Mouse (Mus musculus) testis, adult 2 months (tissue): ENCODE data around the gene Trp73. TPM values are rescaled to one million over a fixed set of nuclear protein-coding genes. Genes with fewer than 3 reads are reported as not detected.

Source experiments
- H3K27ac ChIP-seq: fragments of 200-500 bp; 2 replicates; pipeline ENCODE4 v1.5.1; 2012; ENCODE audit warnings: low read depth, low read length; ENCODE audit not compliant: control insufficient read depth, insufficient read depth
- H3K27me3 ChIP-seq: fragments of 200-500 bp; 2 replicates; pipeline ENCODE4 v1.6.1; 2012; ENCODE audit warnings: mild to moderate bottlenecking, low read length, moderate library complexity; ENCODE audit not compliant: control insufficient read depth, insufficient read depth
- H3K36me3 ChIP-seq: fragments of 200-500 bp; 2 replicates; pipeline ENCODE4 v1.6.1; 2012; ENCODE audit warnings: mild to moderate bottlenecking, low read length; ENCODE audit not compliant: control insufficient read depth, insufficient read depth
- H3K4me1 ChIP-seq: fragments of 200-500 bp; 2 replicates; pipeline ENCODE4 v1.6.1; 2012; ENCODE audit warnings: low read length; ENCODE audit not compliant: control insufficient read depth, insufficient read depth
- H3K4me3 ChIP-seq: fragments of 200-500 bp; 2 replicates; pipeline ENCODE4 v1.5.1; 2012; ENCODE audit warnings: low read depth, mild to moderate bottlenecking, low read length, moderate library complexity, mixed read lengths; ENCODE audit not compliant: control insufficient read depth
- CTCF ChIP-seq: fragments of 200-500 bp; IDR thresholded peaks from 2 replicates; pipeline ENCODE4 v1.5.1; 2012; ENCODE audit warnings: low read depth, mild to moderate bottlenecking, inconsistent platforms, low read length, moderate library complexity; ENCODE audit not compliant: control insufficient read depth, insufficient read depth, insufficient replicate concordance
- POLR2A ChIP-seq: fragments of 200-500 bp; IDR thresholded peaks from 2 replicates; pipeline ENCODE4 v1.6.1; 2012; ENCODE audit warnings: low read depth, mild to moderate bottlenecking, inconsistent platforms, low read length, moderate library complexity; ENCODE audit not compliant: control insufficient read depth
- polyA plus RNA-seq: library from polyadenylated mRNA; depleted of rRNA; stranded (reverse); fragments of >200 nt; gene quantifications from 2 replicates; pipeline ENCODE4 v1.2.3, GENCODE M21; 2012

The Trp73 gene
- polyA plus RNA-seq, 1 experiment = 0.17 TPM

DNA sequence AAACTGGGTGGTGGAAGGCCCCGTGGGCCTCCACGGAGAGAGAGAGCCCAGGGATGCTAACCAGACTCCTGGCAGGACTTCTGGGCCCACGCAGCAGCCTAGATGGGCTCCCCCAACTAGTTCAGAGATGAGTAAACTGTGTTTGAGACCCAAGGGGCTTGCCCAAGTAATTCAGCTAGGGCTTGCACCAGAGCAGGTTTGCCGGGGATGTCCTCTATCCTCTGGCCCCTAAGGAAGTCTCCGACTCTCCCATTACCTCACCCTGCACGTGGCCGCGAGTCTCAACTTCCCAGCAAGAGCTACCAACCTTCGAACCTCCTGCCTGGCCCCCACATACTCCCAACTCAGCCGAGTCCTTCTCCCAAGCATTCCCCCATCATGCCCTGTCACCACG is 30.2 kb downstream of the Trp73 start:
- no peak overlapping the region for H3K27ac ChIP-seq
- no peaks in the 10 kb centered on the region for H3K27me3 ChIP-seq
- no peak for TF ChIP-seq POLR2A
- H3K4me1 ChIP-seq = peaks cover 9% of the 10 kb centered on the region
- no peaks in the 10 kb centered on the region for H3K36me3 ChIP-seq
- no peak overlapping the region for H3K4me3 ChIP-seq

DNA sequence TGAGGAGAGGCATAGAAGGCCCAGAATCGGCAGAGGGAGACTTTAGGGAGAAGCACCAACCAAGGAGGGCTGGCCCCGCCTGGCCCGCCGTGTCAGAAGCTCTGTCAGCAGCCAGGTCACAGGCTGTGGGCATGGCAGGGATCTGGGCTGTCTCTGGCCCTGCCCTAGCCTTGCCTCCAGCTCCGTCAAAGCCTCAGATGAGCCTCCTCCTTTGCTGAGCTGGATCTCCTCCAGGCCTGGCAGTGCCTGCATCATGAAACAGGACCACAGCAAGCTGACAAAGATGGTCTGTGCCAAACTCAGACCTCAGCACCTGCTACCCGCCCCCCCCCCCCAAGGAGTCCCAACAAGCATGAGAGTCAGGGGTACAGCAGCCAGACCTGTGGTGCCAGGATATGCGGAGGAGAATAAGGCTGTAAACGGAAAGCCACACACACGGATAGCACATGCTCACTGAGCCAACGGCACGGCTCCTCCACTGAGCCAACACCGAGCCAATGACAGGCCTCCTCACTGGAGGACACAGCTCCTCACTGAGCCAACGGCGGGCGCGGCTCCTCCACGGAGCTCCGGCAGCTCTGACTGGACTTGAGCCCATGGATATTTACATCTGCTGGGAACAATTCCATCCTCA is 30.7 kb downstream of the Trp73 start:
- TF ChIP-seq POLR2A = no peak
- no peak for TF ChIP-seq CTCF
- no peak overlapping the region for H3K27ac ChIP-seq
- no peaks in the 10 kb centered on the region for H3K36me3 ChIP-seq
- no peak overlapping the region for H3K4me3 ChIP-seq
- no peaks in the 10 kb centered on the region for H3K27me3 ChIP-seq
- peaks cover 9% of the 10 kb centered on the region for H3K4me1 ChIP-seq

DNA sequence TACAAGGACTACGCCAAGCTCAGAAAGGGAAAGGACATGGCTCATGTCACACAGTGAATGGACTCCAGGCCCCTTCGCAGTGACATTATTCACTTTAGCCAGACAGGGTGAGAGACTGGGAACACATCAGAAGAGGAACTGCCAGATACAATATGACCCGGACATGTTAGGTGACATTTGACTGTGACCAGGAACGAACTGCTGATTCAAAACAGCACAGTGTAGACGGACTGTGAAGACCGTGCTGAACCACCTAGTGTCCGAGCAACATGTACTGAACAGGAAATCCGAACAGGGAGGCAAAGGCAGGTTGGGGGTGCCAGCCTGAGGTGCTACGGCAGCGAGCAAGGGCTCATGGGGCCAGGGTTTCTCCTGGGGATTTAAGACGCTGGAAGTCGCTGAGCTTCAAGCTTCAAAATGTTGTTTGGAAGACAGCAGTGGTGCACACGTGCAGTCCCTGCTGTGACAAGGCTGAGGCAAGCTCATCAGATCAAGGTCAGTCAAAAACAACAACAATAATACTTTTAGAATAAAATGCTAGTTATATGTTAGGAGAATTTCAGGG is 33.4 kb downstream of the Trp73 start:
- Histone ChIP-seq H3K4me1 (peaks cover 9% of the 10 kb centered on the region), H3K27ac (no peak overlapping the region), H3K27me3 (no peaks in the 10 kb centered on the region), H3K36me3 (no peaks in the 10 kb centered on the region), H3K4me3 (no peak overlapping the region)
- TF ChIP-seq CTCF (no peak), POLR2A (no peak)

DNA sequence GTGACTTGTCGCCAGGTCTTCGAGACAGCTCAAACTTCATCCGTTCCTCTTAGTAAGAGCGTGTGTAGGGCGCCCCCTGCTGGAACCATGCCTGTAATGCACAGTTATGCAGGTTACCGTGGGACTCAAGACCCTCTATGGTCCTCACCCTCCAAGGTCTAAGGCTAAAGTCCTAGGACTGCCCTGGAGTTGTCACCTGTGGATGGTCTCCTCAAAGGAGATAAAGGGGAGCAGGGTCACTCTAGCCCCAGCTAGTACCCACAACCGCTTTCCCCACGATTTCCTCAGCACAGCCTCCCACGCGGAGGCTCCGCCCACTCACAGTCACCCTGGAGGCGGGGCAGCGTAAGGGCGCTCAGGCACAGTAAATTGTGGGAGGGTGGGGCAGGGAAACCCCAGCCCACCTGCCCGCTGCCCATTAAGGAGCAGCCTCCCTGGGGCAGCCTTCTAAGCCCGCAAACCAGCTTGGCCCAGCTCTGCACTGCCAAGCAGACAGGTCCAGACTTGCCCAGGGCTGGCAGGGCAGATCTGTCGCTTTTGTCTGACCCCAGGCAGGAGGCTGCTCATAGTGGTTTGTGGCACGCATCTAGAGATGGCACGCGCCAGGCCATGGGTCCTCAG is 34.5 kb downstream of the Trp73 start:
- TF ChIP-seq POLR2A (no peak), CTCF (peak; percentile 98)
- Histone ChIP-seq H3K4me3 (no peak overlapping the region; the same call in 1 of the 2 replicates), H3K36me3 (no peaks in the 10 kb centered on the region), H3K27ac (no peak overlapping the region), H3K27me3 (no peaks in the 10 kb centered on the region), H3K4me1 (peaks cover 9% of the 10 kb centered on the region)

DNA sequence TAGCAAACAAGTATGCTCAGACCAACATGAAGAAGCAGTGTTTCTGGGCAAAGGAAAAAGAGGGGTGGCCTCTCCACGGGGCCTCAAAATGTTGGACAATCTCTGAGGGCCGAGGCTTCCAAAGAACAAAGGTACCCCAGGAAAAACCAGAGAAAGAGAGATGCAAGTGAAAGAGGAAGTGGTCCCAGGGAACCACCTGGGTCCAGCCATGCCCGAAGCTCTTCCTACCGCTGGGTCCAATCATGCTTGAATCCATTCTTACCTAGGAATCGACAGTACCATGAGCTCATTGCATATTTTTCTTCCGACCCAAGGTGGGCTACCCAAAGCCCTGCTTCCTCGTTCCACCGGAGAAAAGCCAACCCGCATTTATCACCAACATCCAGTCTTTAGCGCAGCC is 36.1 kb downstream of the Trp73 start:
- H3K4me3 ChIP-seq = no peak overlapping the region
- no peak overlapping the region for H3K27ac ChIP-seq
- H3K36me3 ChIP-seq = no peaks in the 10 kb centered on the region
- TF ChIP-seq POLR2A (no peak), CTCF (no peak)
- H3K4me1 ChIP-seq = peaks cover 9% of the 10 kb centered on the region
- H3K27me3 ChIP-seq = no peaks in the 10 kb centered on the region

DNA sequence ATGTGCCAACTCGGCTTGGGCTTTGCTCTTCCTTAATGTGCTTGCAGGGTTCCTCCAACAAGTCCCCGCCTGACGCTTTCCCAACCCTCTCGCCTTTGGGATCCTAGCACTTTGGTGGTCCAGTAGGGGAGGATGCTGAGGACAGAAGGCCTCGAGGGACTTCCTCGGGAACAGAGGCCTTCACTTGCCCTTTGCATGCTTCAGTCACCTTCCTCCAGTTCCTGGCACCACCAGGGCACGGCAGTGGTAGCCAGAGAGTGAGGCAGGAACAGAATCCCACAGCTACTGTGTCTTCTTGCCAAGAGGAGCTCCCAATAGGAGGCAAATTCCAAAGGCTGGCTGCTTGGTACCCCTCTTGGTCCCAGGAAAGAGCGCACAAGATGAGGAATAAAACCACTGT is 36.6 kb downstream of the Trp73 start:
- no peak for TF ChIP-seq POLR2A
- no peak for TF ChIP-seq CTCF
- Histone ChIP-seq H3K4me3 (no peak overlapping the region), H3K36me3 (no peaks in the 10 kb centered on the region), H3K4me1 (peaks cover 9% of the 10 kb centered on the region), H3K27me3 (no peaks in the 10 kb centered on the region), H3K27ac (no peak overlapping the region)

DNA sequence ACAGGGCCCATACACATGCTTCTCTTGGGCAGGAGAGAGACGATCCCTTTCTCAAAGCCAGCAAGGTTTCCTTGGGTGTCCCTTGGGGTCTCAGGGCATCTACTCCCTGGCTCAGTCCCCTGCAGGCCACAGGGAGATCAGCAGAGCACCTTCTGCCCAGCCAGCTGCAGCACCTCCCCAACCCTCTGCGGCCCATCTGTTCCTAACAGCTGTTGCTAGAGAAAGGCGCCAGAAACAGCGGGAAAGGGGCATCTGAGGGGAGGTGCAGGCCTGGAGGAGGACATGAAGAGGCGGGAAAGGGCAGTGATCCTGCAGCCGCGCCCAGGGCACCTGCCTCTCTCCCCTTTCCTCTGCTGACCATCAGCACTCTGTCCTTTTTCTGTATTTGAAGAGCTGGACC is 40.6 kb downstream of the Trp73 start:
- Histone ChIP-seq H3K4me3 (no peak overlapping the region), H3K27ac (no peak overlapping the region), H3K36me3 (no peaks in the 10 kb centered on the region), H3K4me1 (no peaks in the 10 kb centered on the region), H3K27me3 (no peaks in the 10 kb centered on the region)
- TF ChIP-seq POLR2A (no peak), CTCF (no peak)

DNA sequence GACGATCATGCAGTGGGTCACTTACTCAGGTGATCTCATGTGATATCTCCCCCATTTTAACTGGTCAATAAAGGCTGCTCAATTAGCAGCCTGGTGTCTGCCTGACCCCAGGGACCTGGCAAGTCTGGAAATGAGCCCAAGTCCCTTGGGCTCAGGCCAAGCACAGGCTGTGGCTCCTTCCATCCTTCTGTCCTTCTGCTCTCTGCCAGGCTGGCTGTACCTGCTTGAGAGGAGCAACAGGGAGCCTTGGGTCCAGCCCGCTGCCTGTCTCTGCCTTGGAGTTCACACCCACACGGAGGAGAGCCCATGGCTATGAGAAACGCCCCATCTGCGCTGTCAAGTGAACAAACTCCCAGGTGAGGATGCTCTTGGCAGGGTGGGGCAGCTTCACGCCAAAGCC is 43.9 kb downstream of the Trp73 start:
- Histone ChIP-seq H3K4me1 (no peaks in the 10 kb centered on the region), H3K27ac (no peak overlapping the region), H3K36me3 (no peaks in the 10 kb centered on the region), H3K27me3 (no peaks in the 10 kb centered on the region), H3K4me3 (no peak overlapping the region)
- TF ChIP-seq POLR2A = no peak
- no peak for TF ChIP-seq CTCF
